In genomic region chr9:75055046-75055445, GRCm38 (mm10) we compare ENCODE assay signal across 23 mouse cellular contexts. TPM values are rescaled to one million over a fixed set of nuclear protein-coding genes. Genes with fewer than 3 reads are reported as not detected.
DNase-seq lines count a peak whose midpoint lies in the region; TF ChIP-seq lines count a peak whose summit lies in the region.
"Had no signal": no experiment of that assay in that cellular context is flagged by ENCODE, and none has a peak within 500 bp of the region (broad histone marks: within the 10 kb centered on the region; RNA-seq: fewer than 3 reads in every experiment).

No protein-coding gene starts in this region.

- TF ChIP-seq CTCF in kidney, adult 2 months (conservative IDR thresholded peaks at IDR 0.05; ENCODE audit: insufficient read depth, insufficient read length, low read depth, low read length): no peak
- no peak for TF ChIP-seq CTCF in left cerebral cortex, adult 2 months (IDR thresholded peaks at IDR 0.05)

- 69% methylated on average over 5 of the region's 5 CpGs for WGBS in kidney, adult 2 months

- peaks cover 9% of the 10 kb centered on the region for H3K36me3 ChIP-seq in kidney, adult 2 months (ENCODE audit: control insufficient read depth, insufficient read depth, low read length)

- DNase-seq in heart, adult 11 months: peak; percentile 8
- no peak for DNase-seq in heart, postnatal 36 days
- peak; percentile 65 for DNase-seq in kidney, adult 2 months
- DNase-seq in kidney, adult 18-20 months: no peak
- DNase-seq in left cerebral cortex, adult 2 months (ENCODE audit: extremely low spot score in 1 of 2, low spot score in 2 of 2): peak in 1 of 2 experiments; percentile 4
- no peak for DNase-seq in left cerebral cortex, postnatal 25 days (ENCODE audit: low spot score in 2 of 2)
- DNase-seq: adrenal gland, adult 8-10 months; adrenal gland, postnatal 14 days; adrenal gland, postnatal 36 days; B cell, adult 2 months; cerebellum, adult 11-12 months; cerebellum, adult 2 months; cerebellum, adult 9-10 months; cerebellum, postnatal 10 days; cerebellum, postnatal 25 days; embryo, embryonic 11 days had no signal

- peak overlapping the region; percentile 59 for H3K27ac ChIP-seq in kidney, adult 2 months (ENCODE audit: insufficient read depth, low read depth, low read length)
- peak overlapping the region; percentile 77 for H3K27ac ChIP-seq in left cerebral cortex, adult 2 months
- H3K27ac ChIP-seq: embryonic facial prominence, embryonic 13.5 days; embryonic facial prominence, embryonic 15.5 days; forebrain, embryonic 10.5 days; forebrain, embryonic 12.5 days had no signal

- TF ChIP-seq POLR2A in kidney, adult 2 months (IDR thresholded peaks at IDR 0.05; ENCODE audit: low read depth, low read length): no peak

- peaks cover 7% of the 10 kb centered on the region; the same call in 1 of the 2 replicates for H3K4me1 ChIP-seq in kidney, adult 2 months (ENCODE audit: control insufficient read depth, insufficient read depth, low read length)
- H3K4me1 ChIP-seq: embryonic facial prominence, embryonic 13.5 days; embryonic facial prominence, embryonic 15.5 days; forebrain, embryonic 10.5 days; forebrain, embryonic 12.5 days had no signal

- H3K4me3 ChIP-seq in kidney, adult 2 months (ENCODE audit: insufficient read depth, low read depth, low read length): no peak overlapping the region
- peak overlapping the region; percentile 54 for H3K4me3 ChIP-seq in left cerebral cortex, adult 2 months
- H3K4me3 ChIP-seq: embryonic facial prominence, embryonic 13.5 days; embryonic facial prominence, embryonic 15.5 days; erythroblast, embryonic 14.5 days; forebrain, embryonic 10.5 days; forebrain, embryonic 12.5 days had no signal

- H3K27me3 ChIP-seq in kidney, adult 2 months (replicated peaks; ENCODE audit: control insufficient read depth, insufficient read depth, low read length): no peaks in the 10 kb centered on the region
- H3K27me3 ChIP-seq: CH12.LX; embryonic facial prominence, embryonic 13.5 days; embryonic facial prominence, embryonic 15.5 days; forebrain, embryonic 12.5 days; Patski had no signal

- intact Hi-C loops in heart, postnatal 36 days (cut with DNase I): loop anchor here (10.0 kb wide), 1 partner anchor 380 kb away; no protein-coding TSS in a partner anchor
- intact Hi-C loops in left cerebral cortex, adult 2 months (cut with DNase I): loop anchor here (5.0 kb wide), 1 partner anchor 137 kb away; no protein-coding TSS in a partner anchor
- intact Hi-C loops in left cerebral cortex, postnatal 25 days (cut with DNase I): no loop called here

RNA-seq across cellular contexts. Expression of gene Myo5a, which starts 15.8 kb away (rescaled TPM):
- 10 to 100 TPM; 10.7 to 12.2 TPM for total RNA-seq in heart, postnatal 36 days (2021)
- polyA plus RNA-seq in kidney, adult 2 months (2012; rRNA removed): 14.0 and 19.8 TPM in 2 replicates
- total RNA-seq in left cerebral cortex, adult 2 months (2021): 100 to 1,000 TPM; 307 to 308 TPM
- 100 to 1,000 TPM; 289 to 293 TPM for total RNA-seq in left cerebral cortex, postnatal 25 days (2021)

RNA-seq across cellular contexts. Expression of gene Arpp19, which starts 17.6 kb away (rescaled TPM):
- total RNA-seq in heart, postnatal 36 days (2021): 100 to 1,000 TPM; 169 to 182 TPM
- polyA plus RNA-seq in kidney, adult 2 months (2012; rRNA removed): 18.2 and 24.6 TPM in 2 replicates
- 100 to 1,000 TPM; 449 to 473 TPM for total RNA-seq in left cerebral cortex, adult 2 months (2021)
- 100 to 1,000 TPM; 471 to 494 TPM for total RNA-seq in left cerebral cortex, postnatal 25 days (2021)

Comparison
In these comparisons a context has a peak if more than half of its experiments do, and no peak if none do; other contexts are left out.
1. DNase-seq: peak in heart, adult 11 months (single experiment) and kidney, adult 2 months (single experiment); none in heart, postnatal 36 days (0 of 2), kidney, adult 18-20 months (single experiment) and left cerebral cortex, postnatal 25 days (0 of 2).
2. RNA of gene Myo5a, which starts 15.8 kb away (total RNA-seq): 307 to 308 TPM in left cerebral cortex, adult 2 months and 289 to 293 TPM in left cerebral cortex, postnatal 25 days; 10.7 to 12.2 TPM in heart, postnatal 36 days; every median in the first group is over 10 times any median in the second.